ENCODE assay signal across 9 mouse cellular contexts in the genomic region with DNA sequence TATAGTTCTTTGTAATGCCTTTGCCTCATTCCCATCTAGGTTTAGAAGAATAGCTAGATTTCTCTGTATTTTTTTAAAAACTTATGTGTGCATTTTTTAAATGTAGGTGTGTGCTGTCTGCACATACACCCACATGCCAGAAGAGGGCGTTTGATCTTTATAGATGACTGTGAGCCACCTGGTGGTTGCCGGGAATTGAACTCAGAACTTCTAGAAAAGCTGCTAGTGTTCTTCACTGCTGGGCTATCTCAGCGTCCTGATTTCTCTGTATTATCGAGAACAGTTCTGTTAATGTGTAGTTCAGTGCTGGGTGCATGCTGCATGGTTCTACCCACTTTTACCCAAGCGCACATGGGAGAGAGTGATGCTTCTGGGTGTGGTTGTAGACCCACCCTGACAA. TPM values are rescaled to one million over a fixed set of nuclear protein-coding genes. Genes with fewer than 3 reads are reported as not detected.
DNase-seq lines count a peak whose midpoint lies in the region; ATAC-seq and TF ChIP-seq lines count a peak whose summit lies in the region.
"Had no signal": no experiment of that assay in that cellular context is flagged by ENCODE, and none has a peak within 500 bp of the region (broad histone marks: within the 10 kb centered on the region; RNA-seq: fewer than 3 reads in every experiment).

No protein-coding gene starts in this region.

- no peak overlapping the region for H3K9ac ChIP-seq in heart, postnatal 0 days (replicated peaks; ENCODE audit: low read depth, low read length)
- H3K9ac ChIP-seq in heart, embryonic 12.5 days, result no peak overlapping the region
- no peak overlapping the region for H3K9ac ChIP-seq in lung, postnatal 0 days (replicated peaks; ENCODE audit: low read depth)

- no peak overlapping the region for H3K4me3 ChIP-seq in heart, postnatal 0 days (ENCODE audit: low read depth, low read length)
- no peak overlapping the region for H3K4me3 ChIP-seq in heart, embryonic 12.5 days
- H3K4me3 ChIP-seq in G1E (ENCODE audit: low read depth, low read length), result peak overlapping the region; percentile 44; the same call in 1 of the 2 replicates
- H3K4me3 ChIP-seq in erythroblast, embryonic 14.5 days (replicated peaks), result peak overlapping the region; percentile 95
- H3K4me3 ChIP-seq in lung, postnatal 0 days (ENCODE audit: low read depth, low read length), result no peak overlapping the region

- H3K4me1 ChIP-seq in heart, postnatal 0 days (ENCODE audit: control insufficient read depth, insufficient read depth), result peaks cover 24% of the 10 kb centered on the region
- H3K4me1 ChIP-seq in heart, embryonic 12.5 days (replicated peaks), result peaks cover 33% of the 10 kb centered on the region
- peaks cover 38% of the 10 kb centered on the region for H3K4me1 ChIP-seq in G1E (ENCODE audit: insufficient read depth, low read depth, low read length)
- H3K4me1 ChIP-seq in erythroblast, embryonic 14.5 days (ENCODE audit: control insufficient read depth), result peaks cover 54% of the 10 kb centered on the region
- peaks cover 12% of the 10 kb centered on the region; the same call in 1 of the 2 replicates for H3K4me1 ChIP-seq in lung, postnatal 0 days (ENCODE audit: insufficient read depth, low read depth, low read length)

- peak; percentile 13 for DNase-seq in heart, postnatal 0 days (ENCODE audit: low spot score)
- DNase-seq in A20 (ENCODE audit: low read depth, low spot score) (peak; percentile 62), G1E (ENCODE audit: low spot score) (no peak)
- peak; percentile 48 for DNase-seq in lung, postnatal 0 days (ENCODE audit: low spot score)
- DNase-seq in thymus, postnatal 25 days, result peak; percentile 46
- no peak for DNase-seq in adrenal gland, postnatal 4 days (ENCODE audit: low spot score in 2 of 2)

- peak; percentile 61 for TF ChIP-seq CTCF in heart, postnatal 0 days (IDR thresholded peaks at IDR 0.05; ENCODE audit: low read depth)
- TF ChIP-seq CTCF in G1E (IDR thresholded peaks at IDR 0.05; ENCODE audit: low read depth, low read length), result peak; percentile 43; the same call in 1 of the 2 replicates
- TF ChIP-seq CTCF in lung, postnatal 0 days (IDR thresholded peaks at IDR 0.05), result peak; percentile 72

- no peaks in the 10 kb centered on the region; the same call in 1 of the 2 replicates for H3K36me3 ChIP-seq in heart, postnatal 0 days (replicated peaks; ENCODE audit: control insufficient read depth, insufficient read depth, low read length)
- H3K36me3 ChIP-seq in heart, embryonic 12.5 days, result peaks cover 12% of the 10 kb centered on the region; the same call in 1 of the 2 replicates
- H3K36me3 ChIP-seq in G1E (replicated peaks), result peaks cover 64% of the 10 kb centered on the region
- H3K36me3 ChIP-seq in erythroblast, embryonic 14.5 days (ENCODE audit: control insufficient read depth), result peaks cover 50% of the 10 kb centered on the region
- no peaks in the 10 kb centered on the region for H3K36me3 ChIP-seq in lung, postnatal 0 days (ENCODE audit: insufficient read depth, low read length)

- TF ChIP-seq EP300 in heart, postnatal 0 days (IDR thresholded peaks at IDR 0.05; ENCODE audit: low read depth), result no peak
- TF ChIP-seq EP300 in lung, postnatal 0 days (IDR thresholded peaks at IDR 0.05), result no peak

- H3K9me3 ChIP-seq in heart, postnatal 0 days (replicated peaks; ENCODE audit: control insufficient read depth, low read length), result no peaks in the 10 kb centered on the region
- no peaks in the 10 kb centered on the region for H3K9me3 ChIP-seq in heart, embryonic 12.5 days (replicated peaks)
- no peaks in the 10 kb centered on the region for H3K9me3 ChIP-seq in G1E (replicated peaks)
- H3K9me3 ChIP-seq in erythroblast, embryonic 14.5 days (ENCODE audit: control insufficient read depth, low read length), result no peaks in the 10 kb centered on the region
- no peaks in the 10 kb centered on the region for H3K9me3 ChIP-seq in lung, postnatal 0 days (ENCODE audit: low read length)

- ATAC-seq in heart, postnatal 0 days (ENCODE audit: insufficient read depth, low read depth), result no peak
- ATAC-seq in heart, embryonic 12.5 days (ENCODE audit: insufficient number of reproducible peaks, low FRiP score), result no peak
- ATAC-seq in G1E (ENCODE audit: extremely low read depth, insufficient number of reproducible peaks, low FRiP score, poor library complexity, severe bottlenecking), result no peak
- ATAC-seq in lung, postnatal 0 days, result no peak

- no peak overlapping the region for H3K27ac ChIP-seq in heart, postnatal 0 days (ENCODE audit: low read depth)
- no peak overlapping the region for H3K27ac ChIP-seq in heart, embryonic 12.5 days (ENCODE audit: poor library complexity, severe bottlenecking)
- no peak overlapping the region for H3K27ac ChIP-seq in lung, postnatal 0 days (ENCODE audit: low read length)

- H3K4me2 ChIP-seq in heart, postnatal 0 days (ENCODE audit: low read depth, low read length), result no peak overlapping the region
- H3K4me2 ChIP-seq in heart, embryonic 12.5 days, result no peak overlapping the region
- H3K4me2 ChIP-seq in lung, postnatal 0 days (replicated peaks; ENCODE audit: low read depth, low read length), result no peak overlapping the region

- no peaks in the 10 kb centered on the region for H3K27me3 ChIP-seq in heart, postnatal 0 days (ENCODE audit: control insufficient read depth, insufficient read depth, low read length)
- H3K27me3 ChIP-seq in heart, embryonic 12.5 days (replicated peaks), result no peaks in the 10 kb centered on the region
- no peaks in the 10 kb centered on the region for H3K27me3 ChIP-seq in G1E (ENCODE audit: insufficient read depth, low read length)
- no peaks in the 10 kb centered on the region for H3K27me3 ChIP-seq in erythroblast, embryonic 14.5 days (ENCODE audit: control insufficient read depth)
- H3K27me3 ChIP-seq in lung, postnatal 0 days (replicated peaks; ENCODE audit: insufficient read depth, low read length), result no peaks in the 10 kb centered on the region

- 66% methylated on average over 5 of the region's 5 CpGs for WGBS in heart, postnatal 0 days
- WGBS in heart, embryonic 12.5 days, result 65% methylated on average over 5 of the region's 5 CpGs
- WGBS in lung, postnatal 0 days, result 68% methylated on average over 5 of the region's 5 CpGs

RNA-seq across cellular contexts. Expression of a gene that starts 2.5 kb away (rescaled TPM):
- total RNA-seq in heart, postnatal 0 days (2014; rRNA removed; ENCODE audit: low replicate concordance), result 146 and 190 TPM in 2 replicates
- polyA plus RNA-seq in heart, postnatal 0 days (2015; fragmentation: Nextera tagmentation; extraction: Ambion mirVana), result 60.0 and 72.6 TPM in 2 replicates
- polyA plus RNA-seq in heart, embryonic 12.5 days (2016; fragmentation: Nextera tagmentation; extraction: Ambion mirVana), result 89.5 and 91.9 TPM in 2 replicates
- 41.9 and 46.4 TPM in 2 replicates for total RNA-seq in G1E (2014; fragmentation: Nextera tagmentation)
- total RNA-seq in G1E (2017), result 49.5 and 52.7 TPM in 2 replicates
- 34.3 and 34.8 TPM in 2 replicates for polyA plus RNA-seq in G1E (2012)
- 0.84 and 0.93 TPM in 2 replicates for polyA plus RNA-seq in erythroblast, embryonic 14.5 days (2012)
- polyA plus RNA-seq in lung, postnatal 0 days (2015; fragmentation: Nextera tagmentation; extraction: Ambion mirVana), result 57.2 and 59.5 TPM in 2 replicates
- 100 to 1,000 TPM; 120 to 131 TPM for total RNA-seq in adrenal gland, postnatal 4 days (2021)

RNA-seq across cellular contexts. Expression of a gene that starts 25.9 kb away (rescaled TPM):
- total RNA-seq in heart, postnatal 0 days (2014; rRNA removed; ENCODE audit: low replicate concordance), result 58.2 and 82.3 TPM in 2 replicates
- polyA plus RNA-seq in heart, postnatal 0 days (2015; fragmentation: Nextera tagmentation; extraction: Ambion mirVana), result 101 and 103 TPM in 2 replicates
- 105 and 109 TPM in 2 replicates for polyA plus RNA-seq in heart, embryonic 12.5 days (2016; fragmentation: Nextera tagmentation; extraction: Ambion mirVana)
- 56.4 and 65.2 TPM in 2 replicates for total RNA-seq in G1E (2014; fragmentation: Nextera tagmentation)
- 87.1 and 89.2 TPM in 2 replicates for total RNA-seq in G1E (2017)
- polyA plus RNA-seq in G1E (2012), result 45.3 and 47.1 TPM in 2 replicates
- 4.5 and 5.4 TPM in 2 replicates for polyA plus RNA-seq in erythroblast, embryonic 14.5 days (2012)
- 131 and 135 TPM in 2 replicates for polyA plus RNA-seq in lung, postnatal 0 days (2015; fragmentation: Nextera tagmentation; extraction: Ambion mirVana)
- total RNA-seq in adrenal gland, postnatal 4 days (2021), result 100 to 1,000 TPM; 120 to 121 TPM

RNA-seq across cellular contexts. Expression of a gene that starts 29.8 kb away (rescaled TPM):
- total RNA-seq in heart, postnatal 0 days (2014; rRNA removed; ENCODE audit: low replicate concordance), result not detected in 2 replicates
- polyA plus RNA-seq in heart, postnatal 0 days (2015; fragmentation: Nextera tagmentation; extraction: Ambion mirVana), result 0.16 TPM in 1 of 2 replicates, not detected in the other
- polyA plus RNA-seq in heart, embryonic 12.5 days (2016; fragmentation: Nextera tagmentation; extraction: Ambion mirVana), result 0.24 TPM in 1 of 2 replicates, not detected in the other
- total RNA-seq in G1E (2014; fragmentation: Nextera tagmentation) (not detected in 2 replicates), G1E (2017) (not detected in 2 replicates)
- not detected in 2 replicates for polyA plus RNA-seq in G1E (2012)
- polyA plus RNA-seq in erythroblast, embryonic 14.5 days (2012), result not detected in 2 replicates
- polyA plus RNA-seq in lung, postnatal 0 days (2015; fragmentation: Nextera tagmentation; extraction: Ambion mirVana), result 0.21 and 0.25 TPM in 2 replicates
- total RNA-seq in adrenal gland, postnatal 4 days (2021), result not detected
- polyA plus RNA-seq: frontal cortex, adult 2 months had no signal

Comparison
In these comparisons a context has a peak if more than half of its experiments do, and no peak if none do; other contexts are left out.
1. DNase-seq: peak in heart, postnatal 0 days (single experiment), A20 (single experiment), lung, postnatal 0 days (single experiment) and thymus, postnatal 25 days (single experiment); none in G1E (single experiment) and adrenal gland, postnatal 4 days (0 of 2).
2. H3K4me3 ChIP-seq: peak in G1E (single experiment) and erythroblast, embryonic 14.5 days (single experiment); none in heart, postnatal 0 days (single experiment), heart, embryonic 12.5 days (single experiment) and lung, postnatal 0 days (single experiment).
3. RNA of a gene that starts 2.5 kb away (polyA plus RNA-seq): 89.5 to 91.9 TPM in heart, embryonic 12.5 days, 60.0 to 72.6 TPM in heart, postnatal 0 days, 57.2 to 59.5 TPM in lung, postnatal 0 days and 34.3 to 34.8 TPM in G1E; 0.84 to 0.93 TPM in erythroblast, embryonic 14.5 days; every median in the first group is over 10 times any median in the second.
4. Peak in every context shown above with its lines, with median percentiles within 50 percentile points of each other: CTCF ChIP-seq.